Mouse (Mus musculus) olfactory bulb, adult 2 months (tissue): ENCODE results near the gene Traf6.

ENCODE experiments used
- CTCF ChIP-seq: fragments of 200-500 bp; IDR thresholded peaks from 2 replicates; pipeline ENCODE4 v1.5.1; 2012; ENCODE audit warnings: low read depth, mild to moderate bottlenecking, low read length, moderate library complexity; ENCODE audit not compliant: insufficient read depth
- POLR2A ChIP-seq: fragments of 200-500 bp; IDR thresholded peaks from 2 replicates; pipeline ENCODE4 v1.6.1; 2012; ENCODE audit warnings: mild to moderate bottlenecking, low read depth, low read length, moderate library complexity; ENCODE audit not compliant: insufficient read depth

DNA sequence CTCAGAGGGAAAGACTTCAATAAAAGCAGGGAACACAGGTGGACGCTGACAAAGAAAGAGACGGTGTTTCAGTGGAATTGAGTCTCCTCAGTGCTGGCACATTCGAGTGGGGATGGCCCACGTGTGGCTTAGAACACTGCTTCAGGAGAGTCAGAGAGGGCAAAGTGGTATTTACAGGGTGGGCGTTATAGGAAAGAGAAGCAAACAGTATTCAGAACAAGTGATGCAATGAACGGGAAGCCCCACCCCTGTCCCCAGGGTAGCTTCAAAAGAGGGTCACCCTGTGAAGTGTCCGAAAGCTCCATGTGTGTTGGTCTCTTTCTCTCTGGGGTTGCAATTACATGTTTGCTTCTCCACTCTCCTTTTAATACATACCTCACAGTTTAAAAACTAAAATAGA lies 17.4 kb downstream of the Traf6 start:
- TF ChIP-seq CTCF (no peak), POLR2A (no peak)
